Comparison of ENCODE assay signal across 10 mouse cellular contexts in genomic region chr11:114786326-114786725, GRCm38 (mm10). TPM values are rescaled to one million over a fixed set of nuclear protein-coding genes. Genes with fewer than 3 reads are reported as not detected.
DNase-seq lines count a peak whose midpoint lies in the region; ATAC-seq and TF ChIP-seq lines count a peak whose summit lies in the region.
"Had no signal": no experiment of that assay in that cellular context is flagged by ENCODE, and none has a peak within 500 bp of the region (broad histone marks: within the 10 kb centered on the region; RNA-seq: fewer than 3 reads in every experiment).

No protein-coding gene starts in this region.

- no peak for ATAC-seq in heart, embryonic 11.5 days (replicated peaks; ENCODE audit: insufficient number of reproducible peaks, low FRiP score, low TSS enrichment)
- no peak for ATAC-seq in embryonic facial prominence, embryonic 13.5 days (ENCODE audit: insufficient number of reproducible peaks, insufficient read depth, low FRiP score, low TSS enrichment, low read depth)
- no peak for ATAC-seq in erythroid progenitor cell, adult 5-6 weeks (replicated peaks; ENCODE audit: low FRiP score, poor library complexity, severe bottlenecking)
- ATAC-seq: Patski had no signal

- no peak overlapping the region for H3K27ac ChIP-seq in heart, embryonic 11.5 days (ENCODE audit: low read depth, low read length)
- no peak overlapping the region for H3K27ac ChIP-seq in embryonic facial prominence, embryonic 13.5 days

- H3K27me3 ChIP-seq in heart, embryonic 11.5 days (ENCODE audit: control insufficient read depth, insufficient read depth, low read length) = peaks cover 92% of the 10 kb centered on the region
- H3K27me3 ChIP-seq in E14TG2a.4 (ENCODE audit: insufficient read depth, low read length) = peaks cover 98% of the 10 kb centered on the region
- peaks cover 81% of the 10 kb centered on the region for H3K27me3 ChIP-seq in embryonic facial prominence, embryonic 13.5 days

- H3K9ac ChIP-seq in heart, embryonic 11.5 days (ENCODE audit: low read depth, low read length) = no peak overlapping the region
- peak overlapping the region; percentile 54; the same call in 1 of the 2 replicates for H3K9ac ChIP-seq in embryonic facial prominence, embryonic 13.5 days

- H3K4me3 ChIP-seq in heart, embryonic 11.5 days (ENCODE audit: low read depth, low read length) = peak overlapping the region; percentile 39
- H3K4me3 ChIP-seq in E14TG2a.4 (replicated peaks; ENCODE audit: low read length) = peak overlapping the region; percentile 73
- H3K4me3 ChIP-seq in embryonic facial prominence, embryonic 13.5 days = peak overlapping the region; percentile 39

- peak overlapping the region; percentile 67 for H3K4me2 ChIP-seq in heart, embryonic 11.5 days
- peak overlapping the region; percentile 62 for H3K4me2 ChIP-seq in embryonic facial prominence, embryonic 13.5 days

- DNase-seq in heart, adult 9 months (ENCODE audit: low spot score in 2 of 2) = no peak
- peak; percentile 64 to 74 for DNase-seq in left cerebral cortex, postnatal 25 days (ENCODE audit: low spot score in 2 of 2)
- DNase-seq in right cerebral cortex, adult 18-20 months = peak; percentile 77
- no peak for DNase-seq in layer of hippocampus, adult 9-10 months (ENCODE audit: low spot score)

- intact Hi-C loops in left cerebral cortex, postnatal 25 days (cut with DNase I) = no loop called here

- peaks cover 1% of the 10 kb centered on the region; the same call in 1 of the 2 replicates for H3K4me1 ChIP-seq in heart, embryonic 11.5 days (ENCODE audit: control insufficient read depth, insufficient read depth, low read length)
- H3K4me1 ChIP-seq in E14TG2a.4 (replicated peaks; ENCODE audit: low read depth, low read length) = peaks cover 63% of the 10 kb centered on the region
- H3K4me1 ChIP-seq in embryonic facial prominence, embryonic 13.5 days = peaks cover 12% of the 10 kb centered on the region

- no peaks in the 10 kb centered on the region for H3K9me3 ChIP-seq in heart, embryonic 11.5 days (replicated peaks; ENCODE audit: control insufficient read depth, low read length)
- H3K9me3 ChIP-seq in E14TG2a.4 (ENCODE audit: low read length) = no peaks in the 10 kb centered on the region
- no peaks in the 10 kb centered on the region for H3K9me3 ChIP-seq in embryonic facial prominence, embryonic 13.5 days

- WGBS in heart, embryonic 11.5 days (ENCODE audit: insufficient replicate concordance) = 1% methylated on average over 43 of the region's 43 CpGs
- 2% methylated on average over 43 of the region's 43 CpGs for WGBS in embryonic facial prominence, embryonic 13.5 days

- TF ChIP-seq CTCF in E14TG2a.4 (conservative IDR thresholded peaks at IDR 0.05; ENCODE audit: low read length) = no peak

- H3K36me3 ChIP-seq in heart, embryonic 11.5 days (ENCODE audit: control insufficient read depth, insufficient read depth, low read length) = no peaks in the 10 kb centered on the region
- H3K36me3 ChIP-seq in E14TG2a.4 (ENCODE audit: insufficient read depth, low read length) = no peaks in the 10 kb centered on the region
- H3K36me3 ChIP-seq in embryonic facial prominence, embryonic 13.5 days = no peaks in the 10 kb centered on the region

RNA-seq across cellular contexts. Expression of gene Btbd17, which starts 9.4 kb away (rescaled TPM):
- polyA plus RNA-seq in heart, embryonic 11.5 days (2014; fragmentation: Nextera tagmentation; extraction: Ambion mirVana) = 0.09 TPM in 1 of 2 replicates, not detected in the other
- polyA plus RNA-seq in embryonic facial prominence, embryonic 13.5 days (2015; fragmentation: Nextera tagmentation; extraction: Ambion mirVana) = 1.1 and 1.6 TPM in 2 replicates
- total RNA-seq in left cerebral cortex, postnatal 25 days (2021) = 10 to 100 TPM; 35.6 to 39.8 TPM
- total RNA-seq in erythroid progenitor cell, adult 5-6 weeks (2015; ENCODE audit: low replicate concordance) = not detected in 2 replicates
- total RNA-seq in erythroid progenitor cell, adult 5-6 weeks (2017; ENCODE audit: low replicate concordance) = not detected in 2 replicates
- total RNA-seq: hematopoietic stem cell, adult 5-6 weeks had no signal

RNA-seq across cellular contexts. Expression of gene Gpr142, which starts 12.4 kb away (rescaled TPM):
- 0.27 TPM in 1 of 2 replicates, not detected in the other for polyA plus RNA-seq in heart, embryonic 11.5 days (2014; fragmentation: Nextera tagmentation; extraction: Ambion mirVana)
- polyA plus RNA-seq in embryonic facial prominence, embryonic 13.5 days (2015; fragmentation: Nextera tagmentation; extraction: Ambion mirVana) = not detected in 2 replicates
- not detected for total RNA-seq in left cerebral cortex, postnatal 25 days (2021)
- total RNA-seq in erythroid progenitor cell, adult 5-6 weeks (2015; ENCODE audit: low replicate concordance) = not detected in 2 replicates
- not detected in 2 replicates for total RNA-seq in erythroid progenitor cell, adult 5-6 weeks (2017; ENCODE audit: low replicate concordance)
- total RNA-seq: hematopoietic stem cell, adult 5-6 weeks had no signal

RNA-seq across cellular contexts. Expression of gene Kif19a, which starts 21.1 kb away (rescaled TPM):
- 0.13 TPM in 1 of 2 replicates, not detected in the other for polyA plus RNA-seq in heart, embryonic 11.5 days (2014; fragmentation: Nextera tagmentation; extraction: Ambion mirVana)
- polyA plus RNA-seq in embryonic facial prominence, embryonic 13.5 days (2015; fragmentation: Nextera tagmentation; extraction: Ambion mirVana) = 0.69 and 2.2 TPM in 2 replicates
- 1 to 10 TPM; 4.8 to 5.3 TPM for total RNA-seq in left cerebral cortex, postnatal 25 days (2021)
- not detected in 2 replicates for total RNA-seq in erythroid progenitor cell, adult 5-6 weeks (2015; ENCODE audit: low replicate concordance)
- not detected in 2 replicates for total RNA-seq in erythroid progenitor cell, adult 5-6 weeks (2017; ENCODE audit: low replicate concordance)

RNA-seq across cellular contexts. Expression of gene Dnaic2, which starts 59.1 kb away (rescaled TPM):
- 0.20 and 0.50 TPM in 2 replicates for polyA plus RNA-seq in heart, embryonic 11.5 days (2014; fragmentation: Nextera tagmentation; extraction: Ambion mirVana)
- polyA plus RNA-seq in embryonic facial prominence, embryonic 13.5 days (2015; fragmentation: Nextera tagmentation; extraction: Ambion mirVana) = 1.1 TPM in 2 replicates
- 1 to 10 TPM in 1 of 2 experiments, under 1 TPM in 1; 0.62 to 1.4 TPM for total RNA-seq in left cerebral cortex, postnatal 25 days (2021)
- total RNA-seq in erythroid progenitor cell, adult 5-6 weeks (2015; ENCODE audit: low replicate concordance) = not detected in 2 replicates
- not detected in 2 replicates for total RNA-seq in erythroid progenitor cell, adult 5-6 weeks (2017; ENCODE audit: low replicate concordance)
- total RNA-seq: hematopoietic stem cell, adult 5-6 weeks had no signal

Comparison
In these comparisons a context has a peak if more than half of its experiments do, and no peak if none do; other contexts are left out.
1. DNase-seq: peak in left cerebral cortex, postnatal 25 days (2 of 2) and right cerebral cortex, adult 18-20 months (single experiment); none in heart, adult 9 months (0 of 2) and layer of hippocampus, adult 9-10 months (single experiment).
2. RNA of gene Btbd17, which starts 9.4 kb away (total RNA-seq): 35.6 to 39.8 TPM in left cerebral cortex, postnatal 25 days; not detected in erythroid progenitor cell, adult 5-6 weeks; every median in the first group is over 10 times any median in the second.
3. RNA of gene Kif19a, which starts 21.1 kb away (total RNA-seq): 4.8 to 5.3 TPM in left cerebral cortex, postnatal 25 days; not detected in erythroid progenitor cell, adult 5-6 weeks; every median in the first group is over 4 times any median in the second.
4. Peak in every context shown above with its lines, with median percentiles within 50 percentile points of each other: H3K4me3 ChIP-seq.